Mouse (Mus musculus): ENCODE measurements around the gene Arid1b. TPM values are rescaled to one million over a fixed set of nuclear protein-coding genes. Genes with fewer than 3 reads are reported as not detected.

Gene Arid1b
- polyA plus RNA-seq, 1 experiment from 2014 or later = 8.7 TPM

DNA sequence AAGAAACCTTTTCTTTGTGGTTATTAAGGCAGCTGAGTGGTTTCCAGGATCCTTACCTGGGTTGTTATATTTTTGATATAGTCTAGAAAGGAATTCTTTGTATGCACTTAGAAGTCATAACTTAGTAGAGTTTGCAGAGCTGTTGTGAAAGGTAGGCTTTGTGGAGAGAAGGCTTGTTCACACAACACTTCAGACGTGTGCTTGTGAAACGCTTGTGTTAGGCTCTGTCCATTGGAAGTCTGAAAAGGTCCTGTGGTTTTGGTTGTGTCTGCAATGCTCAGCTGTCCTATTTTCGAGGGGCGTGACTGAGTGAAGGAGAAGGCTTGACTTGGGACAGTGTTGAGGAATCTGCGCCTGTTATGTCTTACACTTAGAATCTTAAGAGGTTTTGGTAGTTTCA, 51.5 kb downstream of the Arid1b start:
- peaks cover 10% of the 10 kb centered on the region for H3K36me3 ChIP-seq (ENCODE audit: control insufficient read depth, insufficient read depth, low read length)
- ATAC-seq (ENCODE audit: insufficient number of reproducible peaks, insufficient read depth, low FRiP score, low read depth) = no peak
- H3K9me3 ChIP-seq (ENCODE audit: control insufficient read depth, low read length) = no peaks in the 10 kb centered on the region
- 94% methylated on average over 5 of the region's 5 CpGs for WGBS
- H3K27me3 ChIP-seq (ENCODE audit: control insufficient read depth, insufficient read depth, low read length) = no peaks in the 10 kb centered on the region
- peaks cover 5 to 15% of the 10 kb centered on the region in 2 experiments; a peak in 2 of 4 replicates for H3K4me1 ChIP-seq (ENCODE audit: control insufficient read depth in 2 of 2, insufficient read depth in 2 of 2, low read length in 2 of 2)
- no peak overlapping the region for H3K4me3 ChIP-seq (ENCODE audit: control insufficient read depth in 1 of 2, insufficient read depth in 1 of 2, low read depth in 1 of 2, low read length in 2 of 2)
- no peak overlapping the region for H3K27ac ChIP-seq (replicated peaks in 1 of 2; ENCODE audit: control insufficient read depth in 1 of 2, insufficient read depth in 1 of 2, low read depth in 2 of 2, low read length in 2 of 2)
- H3K4me2 ChIP-seq (ENCODE audit: low read length) = no peak overlapping the region
- no peak overlapping the region for H3K9ac ChIP-seq (ENCODE audit: low read length)

DNA sequence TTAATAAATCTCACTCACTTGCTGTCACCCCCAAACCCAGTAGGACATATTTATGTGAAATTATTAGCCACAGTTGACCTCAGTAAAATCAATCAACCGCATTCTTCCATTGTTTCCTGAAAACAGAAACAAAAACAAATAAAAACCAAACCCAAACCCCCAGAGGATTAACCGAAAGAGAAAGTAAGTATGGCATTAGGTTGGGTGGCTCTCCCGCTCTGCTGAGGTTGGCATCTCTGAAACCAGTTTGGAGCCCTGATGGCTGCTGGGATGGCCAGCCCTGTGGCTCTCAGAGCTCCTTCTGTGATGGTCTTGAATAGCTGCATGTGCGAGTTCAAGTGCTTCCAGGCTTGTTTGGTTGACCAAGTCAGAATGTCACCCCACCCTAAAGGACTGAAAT, 53.2 kb downstream of the Arid1b start:
- Histone ChIP-seq H3K27ac (replicated peaks in 1 of 2; ENCODE audit: control insufficient read depth in 1 of 2, insufficient read depth in 1 of 2, low read depth in 2 of 2, low read length in 2 of 2) (no peak overlapping the region), H3K9me3 (ENCODE audit: control insufficient read depth, low read length) (no peaks in the 10 kb centered on the region), H3K9ac (ENCODE audit: low read length) (no peak overlapping the region), H3K4me1 (ENCODE audit: control insufficient read depth in 2 of 2, insufficient read depth in 2 of 2, low read length in 2 of 2) (peaks cover 12 to 31% of the 10 kb centered on the region in 2 experiments), H3K27me3 (ENCODE audit: control insufficient read depth, insufficient read depth, low read length) (no peaks in the 10 kb centered on the region), H3K4me3 (ENCODE audit: control insufficient read depth in 1 of 2, insufficient read depth in 1 of 2, low read depth in 1 of 2, low read length in 2 of 2) (no peak overlapping the region), H3K36me3 (ENCODE audit: control insufficient read depth, insufficient read depth, low read length) (peaks cover 7% of the 10 kb centered on the region), H3K4me2 (ENCODE audit: low read length) (no peak overlapping the region)
- WGBS = 93% methylated on average over 4 of the region's 4 CpGs
- ATAC-seq (ENCODE audit: insufficient number of reproducible peaks, insufficient read depth, low FRiP score, low read depth) = no peak

DNA sequence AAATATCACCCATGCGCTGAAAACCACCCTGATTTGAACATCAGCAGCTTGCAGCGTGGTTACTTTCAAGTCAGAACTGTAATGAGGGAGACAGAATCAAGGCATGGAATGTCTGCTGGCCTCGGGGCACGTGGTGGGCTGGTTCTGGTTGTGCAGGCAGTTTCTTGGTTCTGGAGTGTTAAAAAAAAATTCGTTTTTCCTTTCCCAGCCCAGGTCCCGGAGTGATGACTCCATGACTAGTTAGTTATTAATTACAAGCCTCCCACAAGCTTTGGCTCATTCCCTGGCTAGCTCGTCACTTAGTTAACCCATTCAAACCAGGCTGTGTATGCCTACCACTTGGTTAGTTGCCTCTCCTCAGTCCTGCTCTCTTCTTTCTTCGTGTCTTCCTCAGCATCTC, 56.1 kb downstream of the Arid1b start:
- peaks cover 14 to 37% of the 10 kb centered on the region in 2 experiments for H3K4me1 ChIP-seq (ENCODE audit: control insufficient read depth in 2 of 2, insufficient read depth in 2 of 2, low read length in 2 of 2)
- no peaks in the 10 kb centered on the region for H3K9me3 ChIP-seq (ENCODE audit: control insufficient read depth, low read length)
- 84% methylated on average over 8 of the region's 8 CpGs for WGBS
- H3K27ac ChIP-seq (replicated peaks in 1 of 2; ENCODE audit: control insufficient read depth in 1 of 2, insufficient read depth in 1 of 2, low read depth in 2 of 2, low read length in 2 of 2) = no peak overlapping the region
- no peaks in the 10 kb centered on the region for H3K27me3 ChIP-seq (ENCODE audit: control insufficient read depth, insufficient read depth, low read length)
- 0 out of 2 replicates have a peak, but pooled peaks cover 4% of the 10 kb centered on the region for H3K36me3 ChIP-seq (ENCODE audit: control insufficient read depth, insufficient read depth, low read length)
- no peak overlapping the region for H3K4me2 ChIP-seq (ENCODE audit: low read length)
- ATAC-seq (ENCODE audit: insufficient number of reproducible peaks, insufficient read depth, low FRiP score, low read depth) = no peak
- H3K9ac ChIP-seq (ENCODE audit: low read length) = no peak overlapping the region
- no peak overlapping the region for H3K4me3 ChIP-seq (ENCODE audit: control insufficient read depth in 1 of 2, insufficient read depth in 1 of 2, low read depth in 1 of 2, low read length in 2 of 2)

DNA sequence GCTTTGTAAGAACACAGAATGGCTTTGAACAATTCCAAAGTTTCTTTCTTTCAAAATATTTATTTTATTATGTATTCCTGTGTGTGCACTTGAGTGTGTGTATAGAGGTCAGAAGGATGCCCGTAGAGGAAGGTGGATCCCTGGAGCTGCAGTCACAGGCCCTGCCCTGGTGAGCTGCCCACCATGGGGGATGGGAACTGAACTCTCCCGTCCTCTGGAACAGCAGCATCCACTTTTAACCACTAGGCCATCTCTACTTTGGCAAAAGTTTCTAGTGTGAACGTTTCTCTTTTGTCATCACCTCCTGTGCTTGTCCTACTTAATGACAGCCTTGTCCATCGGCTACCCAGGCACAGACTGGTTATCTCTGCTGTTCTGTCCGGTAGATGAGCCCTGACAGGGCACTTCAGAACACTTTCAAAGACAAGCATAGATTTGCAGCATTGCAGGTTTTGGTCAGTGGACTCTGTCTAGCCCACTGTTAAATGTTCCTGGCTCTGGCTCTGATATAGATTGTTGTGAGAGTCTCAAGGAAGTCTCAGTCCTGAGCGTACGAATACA, 56.9 kb downstream of the Arid1b start:
- Histone ChIP-seq H3K9ac (ENCODE audit: low read length) (no peak overlapping the region), H3K36me3 (ENCODE audit: control insufficient read depth, insufficient read depth, low read length) (0 out of 2 replicates have a peak, but pooled peaks cover 4% of the 10 kb centered on the region), H3K4me3 (ENCODE audit: control insufficient read depth in 1 of 2, insufficient read depth in 1 of 2, low read depth in 1 of 2, low read length in 2 of 2) (no peak overlapping the region), H3K27me3 (ENCODE audit: control insufficient read depth, insufficient read depth, low read length) (no peaks in the 10 kb centered on the region), H3K27ac (replicated peaks in 1 of 2; ENCODE audit: control insufficient read depth in 1 of 2, insufficient read depth in 1 of 2, low read depth in 2 of 2, low read length in 2 of 2) (no peak overlapping the region), H3K4me1 (ENCODE audit: control insufficient read depth in 2 of 2, insufficient read depth in 2 of 2, low read length in 2 of 2) (peaks cover 21 to 39% of the 10 kb centered on the region in 2 experiments), H3K4me2 (ENCODE audit: low read length) (no peak overlapping the region), H3K9me3 (ENCODE audit: control insufficient read depth, low read length) (no peaks in the 10 kb centered on the region)
- 26% methylated on average over 7 of the region's 7 CpGs for WGBS
- ATAC-seq (ENCODE audit: insufficient number of reproducible peaks, insufficient read depth, low FRiP score, low read depth) = peak; percentile 69

DNA sequence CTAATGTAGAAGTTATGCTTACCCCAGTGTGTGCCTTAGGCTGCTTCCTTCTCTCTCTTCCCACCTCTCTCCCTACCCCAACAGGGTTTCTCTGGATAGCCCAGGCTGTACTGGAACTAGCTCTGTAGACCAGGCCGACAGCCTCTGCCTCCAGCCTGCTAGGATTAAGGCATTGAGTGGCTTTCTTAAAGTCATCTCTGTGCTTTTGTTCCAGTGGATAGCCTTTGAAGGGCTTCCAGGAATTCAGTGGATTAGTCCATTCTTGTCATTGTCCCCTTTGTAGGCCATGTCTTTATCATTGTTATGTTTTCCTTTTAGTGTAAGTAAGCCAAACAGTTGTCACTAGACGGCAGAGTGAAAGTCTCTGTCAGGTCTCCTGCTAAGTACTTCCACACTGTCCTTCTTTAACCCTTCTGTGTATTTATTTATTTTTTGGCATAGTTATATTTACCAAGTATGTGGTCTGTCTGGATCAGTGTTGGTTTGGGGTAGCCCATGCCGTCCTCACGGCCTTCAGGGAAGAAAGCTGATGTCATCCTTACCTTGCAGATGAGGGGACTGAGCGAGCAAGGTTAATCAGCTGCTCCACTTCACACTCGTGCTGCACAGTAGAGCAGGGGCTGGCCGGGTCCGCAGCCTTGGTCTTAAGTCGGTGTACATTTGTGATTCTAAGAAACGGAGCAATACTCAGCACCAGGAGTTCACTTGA, 58.1 kb downstream of the Arid1b start:
- no peak for ATAC-seq (ENCODE audit: insufficient number of reproducible peaks, insufficient read depth, low FRiP score, low read depth)
- no peak overlapping the region for H3K27ac ChIP-seq (replicated peaks in 1 of 2; ENCODE audit: control insufficient read depth in 1 of 2, insufficient read depth in 1 of 2, low read depth in 2 of 2, low read length in 2 of 2)
- 74% methylated on average over 10 of the region's 10 CpGs for WGBS
- peaks cover 26 to 49% of the 10 kb centered on the region in 2 experiments for H3K4me1 ChIP-seq (ENCODE audit: control insufficient read depth in 2 of 2, insufficient read depth in 2 of 2, low read length in 2 of 2)
- H3K9ac ChIP-seq (ENCODE audit: low read length) = no peak overlapping the region
- no peak overlapping the region for H3K4me3 ChIP-seq (ENCODE audit: control insufficient read depth in 1 of 2, insufficient read depth in 1 of 2, low read depth in 1 of 2, low read length in 2 of 2)
- H3K27me3 ChIP-seq (ENCODE audit: control insufficient read depth, insufficient read depth, low read length) = no peaks in the 10 kb centered on the region
- H3K9me3 ChIP-seq (ENCODE audit: control insufficient read depth, low read length) = no peaks in the 10 kb centered on the region
- no peak overlapping the region for H3K4me2 ChIP-seq (ENCODE audit: low read length)
- H3K36me3 ChIP-seq (ENCODE audit: control insufficient read depth, insufficient read depth, low read length) = 0 out of 2 replicates have a peak, but pooled peaks cover 4% of the 10 kb centered on the region

DNA sequence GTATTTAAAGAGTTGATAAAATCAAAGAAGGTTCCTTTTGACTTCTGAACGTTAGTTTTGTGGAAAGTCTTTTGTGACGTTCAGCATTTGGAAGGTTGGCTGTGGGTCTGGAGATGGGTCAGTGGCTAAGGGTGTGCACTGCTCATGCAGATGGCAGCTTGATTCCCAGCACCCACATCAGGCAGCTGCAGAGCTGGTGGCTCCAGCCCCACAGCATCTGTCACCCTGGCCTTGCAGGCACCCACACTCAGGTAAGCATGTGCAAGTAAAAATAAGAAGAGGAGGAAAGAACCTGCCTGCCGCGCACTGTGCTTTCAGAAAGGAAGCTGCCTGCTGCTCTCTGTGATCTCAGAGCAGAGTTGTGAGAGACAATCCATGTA, 58.7 kb downstream of the Arid1b start:
- H3K4me2 ChIP-seq (ENCODE audit: low read length) = no peak overlapping the region
- no peak overlapping the region for H3K4me3 ChIP-seq (ENCODE audit: control insufficient read depth in 1 of 2, insufficient read depth in 1 of 2, low read depth in 1 of 2, low read length in 2 of 2)
- H3K36me3 ChIP-seq (ENCODE audit: control insufficient read depth, insufficient read depth, low read length) = 0 out of 2 replicates have a peak, but pooled peaks cover 4% of the 10 kb centered on the region
- H3K9ac ChIP-seq (ENCODE audit: low read length) = no peak overlapping the region
- no peak for ATAC-seq (ENCODE audit: insufficient number of reproducible peaks, insufficient read depth, low FRiP score, low read depth)
- no peaks in the 10 kb centered on the region for H3K27me3 ChIP-seq (ENCODE audit: control insufficient read depth, insufficient read depth, low read length)
- WGBS = 86% methylated on average over 4 of the region's 4 CpGs
- H3K4me1 ChIP-seq (ENCODE audit: control insufficient read depth in 2 of 2, insufficient read depth in 2 of 2, low read length in 2 of 2) = peaks cover 31 to 54% of the 10 kb centered on the region in 2 experiments
- H3K9me3 ChIP-seq (ENCODE audit: control insufficient read depth, low read length) = no peaks in the 10 kb centered on the region
- H3K27ac ChIP-seq (replicated peaks in 1 of 2; ENCODE audit: control insufficient read depth in 1 of 2, insufficient read depth in 1 of 2, low read depth in 2 of 2, low read length in 2 of 2) = no peak overlapping the region

DNA sequence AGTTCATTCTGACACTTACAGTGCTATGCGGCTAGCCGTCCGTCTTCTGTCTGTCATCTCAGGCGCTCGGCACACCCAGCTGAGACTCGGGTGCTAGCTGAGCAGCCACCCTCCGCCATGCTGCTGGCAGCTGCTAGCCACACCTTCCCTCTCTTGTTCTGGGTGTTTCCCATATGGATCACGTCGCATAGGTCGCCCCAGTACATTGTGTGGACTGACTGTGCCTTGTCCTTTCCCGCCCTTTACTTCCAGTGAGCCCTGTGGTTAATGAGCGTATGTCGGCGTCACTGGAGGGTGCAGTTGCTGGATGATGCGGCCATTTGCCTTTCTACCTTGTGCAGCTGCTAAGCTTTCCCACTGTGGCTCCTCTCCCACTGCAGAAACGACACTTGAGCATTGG, 59.1 kb downstream of the Arid1b start:
- ATAC-seq (ENCODE audit: insufficient number of reproducible peaks, insufficient read depth, low FRiP score, low read depth) = no peak
- H3K4me1 ChIP-seq (ENCODE audit: control insufficient read depth in 2 of 2, insufficient read depth in 2 of 2, low read length in 2 of 2) = peaks cover 31 to 57% of the 10 kb centered on the region in 2 experiments
- no peaks in the 10 kb centered on the region for H3K9me3 ChIP-seq (ENCODE audit: control insufficient read depth, low read length)
- no peak overlapping the region for H3K4me2 ChIP-seq (ENCODE audit: low read length)
- no peak overlapping the region for H3K9ac ChIP-seq (ENCODE audit: low read length)
- H3K27me3 ChIP-seq (ENCODE audit: control insufficient read depth, insufficient read depth, low read length) = no peaks in the 10 kb centered on the region
- 0 out of 2 replicates have a peak, but pooled peaks cover 4% of the 10 kb centered on the region for H3K36me3 ChIP-seq (ENCODE audit: control insufficient read depth, insufficient read depth, low read length)
- 86% methylated on average over 16 of the region's 16 CpGs for WGBS
- H3K27ac ChIP-seq (replicated peaks in 1 of 2; ENCODE audit: control insufficient read depth in 1 of 2, insufficient read depth in 1 of 2, low read depth in 2 of 2, low read length in 2 of 2) = no peak overlapping the region
- no peak overlapping the region for H3K4me3 ChIP-seq (ENCODE audit: control insufficient read depth in 1 of 2, insufficient read depth in 1 of 2, low read depth in 1 of 2, low read length in 2 of 2)

Data from heart, embryonic 14.5 days (tissue).